Mouse (Mus musculus): ENCODE data around the gene Olfr643.

Gene Olfr643

GRCm38 (mm10) chr7:104137305-104137704 lies at the start of gene Olfr643:
Gene Olfr643 (minus strand): TSS chr7:104137405.
- POLR2A ChIA-PET: no interaction called here

GRCm38 (mm10) chr7:104183292-104183691 lies 46.1 kb upstream of the Olfr643 start, which contains the start of gene Olfr648:
Gene Olfr648 (minus strand): TSS chr7:104183392.
- POLR2A ChIA-PET: interaction anchor here in 1 of 4 experiments (0.6 kb wide), 1 partner anchor 32 kb away, joined by 4 read pairs; no protein-coding TSS in a partner anchor
- CTCF ChIA-PET: no interaction called here

More at GRCm38 (mm10) chr7:104137305-104137704, at the start of gene Olfr643:
- CTCF ChIA-PET: no interaction called here

- ChIA-PET POLR2A (no interaction called here), CTCF (no interaction called here)
Measured at GRCm38 (mm10) chr7:104179074-104179473, 41.9 kb upstream of the Olfr643 start.

GRCm38 (mm10) chr7:104178422-104179054 lies 41.3 kb upstream of the Olfr643 start:
- POLR2A ChIA-PET: interaction anchor here in 2 of 4 experiments (0.6 to 0.7 kb wide), 2 partner anchors 65 to 219 kb away, joined by 4 to 8 read pairs; no protein-coding TSS in a partner anchor

GRCm38 (mm10) chr7:104175085-104175484 lies 37.9 kb upstream of the Olfr643 start:
- ChIA-PET POLR2A (no interaction called here), CTCF (no interaction called here)

More at GRCm38 (mm10) chr7:104178422-104179054, 41.3 kb upstream of the Olfr643 start:
- CTCF ChIA-PET: no interaction called here

- ChIA-PET POLR2A (no interaction called here), CTCF (no interaction called here)
Measured at GRCm38 (mm10) chr7:104169634-104170204, 32.5 kb upstream of the Olfr643 start.

- ChIA-PET POLR2A (no interaction called here), CTCF (no interaction called here)
Measured at GRCm38 (mm10) chr7:104167105-104167504, 29.9 kb upstream of the Olfr643 start.

- CTCF ChIA-PET: no interaction called here
- POLR2A ChIA-PET: no interaction called here
Measured at GRCm38 (mm10) chr7:104150456-104150855, 13.3 kb upstream of the Olfr643 start, which contains the start of gene Ubqlnl. Gene Ubqlnl (minus strand): TSS chr7:104150556.

- ChIA-PET CTCF (no interaction called here), POLR2A (no interaction called here)
Measured at GRCm38 (mm10) chr7:104143179-104143578, 6.0 kb upstream of the Olfr643 start, which contains the start of gene Ubqln3. Gene Ubqln3 (minus strand): TSS chr7:104143279.

GRCm38 (mm10) chr7:104129726-104130125 lies 7.5 kb downstream of the Olfr643 start, which contains the start of gene Ubqln5:
Gene Ubqln5 (minus strand): TSS chr7:104129826.
- POLR2A ChIA-PET: no interaction called here
- CTCF ChIA-PET: no interaction called here

GRCm38 (mm10) chr7:104104757-104104972 lies 32.5 kb downstream of the Olfr643 start, which contains the start of gene Olfr646:
Gene Olfr646 (plus strand): TSS chr7:104104873.
- ChIA-PET POLR2A (interaction anchor here in 2 of 4 experiments (0.6 to 0.7 kb wide), 2 partner anchors 20 to 362 kb away, joined by 3 read pairs; no protein-coding TSS in a partner anchor), CTCF (no interaction called here)

- POLR2A ChIA-PET: interaction anchor here in 2 of 4 experiments (0.6 to 0.7 kb wide), 3 partner anchors 20 to 929 kb away, joined by 3 read pairs; no protein-coding TSS in a partner anchor
- CTCF ChIA-PET: interaction anchor here in 1 of 4 experiments (0.7 kb wide), 1 partner anchor 1832 kb away, joined by 5 read pairs; no protein-coding TSS in a partner anchor
Measured at GRCm38 (mm10) chr7:104103913-104104756, 33.1 kb downstream of the Olfr643 start.

GRCm38 (mm10) chr7:104085365-104085764 lies 51.8 kb downstream of the Olfr643 start, which contains the start of gene Olfr645:
Gene Olfr645 (minus strand): TSS chr7:104085465.
- ChIA-PET CTCF (no interaction called here), POLR2A (no interaction called here)

- ChIA-PET POLR2A (interaction anchor here in 1 of 4 experiments (0.6 kb wide), 1 partner anchor 1587 kb away, joined by 4 read pairs; no protein-coding TSS in a partner anchor), CTCF (no interaction called here)
Measured at GRCm38 (mm10) chr7:104071769-104072168, 65.4 kb downstream of the Olfr643 start, which contains the start of gene Olfr644. Gene Olfr644 (minus strand): TSS chr7:104071869.

GRCm38 (mm10) chr7:104061345-104061744 lies 75.9 kb downstream of the Olfr643 start, which contains the start of gene 4930516K23Rik:
Gene 4930516K23Rik (minus strand): TSS chr7:104061445.
- CTCF ChIA-PET: no interaction called here
- POLR2A ChIA-PET: no interaction called here

- ChIA-PET POLR2A (no interaction called here), CTCF (no interaction called here)
Measured at GRCm38 (mm10) chr7:104059215-104059614, 78.0 kb downstream of the Olfr643 start.

- CTCF ChIA-PET: no interaction called here
- POLR2A ChIA-PET: no interaction called here
Measured at GRCm38 (mm10) chr7:104052566-104052965, 84.6 kb downstream of the Olfr643 start, which contains the start of gene Olfr642. Gene Olfr642 (minus strand): TSS chr7:104052666.

GRCm38 (mm10) chr7:104050745-104051144 lies 86.5 kb downstream of the Olfr643 start:
- POLR2A ChIA-PET: no interaction called here
- CTCF ChIA-PET: no interaction called here

GRCm38 (mm10) chr7:104035145-104035544 lies 102.1 kb downstream of the Olfr643 start, which contains the start of gene Olfr641:
Gene Olfr641 (plus strand): TSS chr7:104035445.
- POLR2A ChIA-PET: no interaction called here
- CTCF ChIA-PET: no interaction called here

GRCm38 (mm10) chr7:104026978-104027377 lies 110.2 kb downstream of the Olfr643 start:
- ChIA-PET CTCF (no interaction called here), POLR2A (no interaction called here)
